Mouse (Mus musculus): ENCODE measurements around the gene Nr1h4. TPM values are rescaled to one million over a fixed set of nuclear protein-coding genes. Genes with fewer than 3 reads are reported as not detected.

The Nr1h4 gene
- polyA plus RNA-seq (2014; fragmentation: Nextera tagmentation; extraction: Ambion mirVana) = not detected in 2 replicates

- Histone ChIP-seq H3K27me3 (ENCODE audit: control insufficient read depth, insufficient read depth, low read length) (no peaks in the 10 kb centered on the region), H3K9ac (ENCODE audit: low read depth, low read length) (no peak within 1 kb of the TSS), H3K4me3 (ENCODE audit: low read depth, low read length) (no peak within 1 kb of the TSS), H3K4me2 (replicated peaks; ENCODE audit: low read depth, low read length) (no peak within 1 kb of the TSS), H3K36me3 (ENCODE audit: control insufficient read depth, insufficient read depth, low read length) (no peaks in the 10 kb centered on the region), H3K27ac (ENCODE audit: low read depth, low read length) (no peak within 1 kb of the TSS), H3K9me3 (ENCODE audit: control insufficient read depth, low read length) (no peaks in the 10 kb centered on the region), H3K4me1 (replicated peaks; ENCODE audit: control insufficient read depth, insufficient read depth, low read length) (no peaks in the 10 kb centered on the region)
- 83% methylated on average over 17 of the region's 17 CpGs for WGBS
- ATAC-seq (ENCODE audit: low FRiP score) (no peak), DNase-seq (ENCODE audit: low spot score) (no peak)
These were observed at the start of gene Nr1h4 for GRCm38 (mm10) chr10:89532929-89533727. Gene Nr1h4, minus strand, starts transcription at chr10:89533585.

GRCm38 (mm10) chr10:89578801-89579200 is 45.4 kb upstream of the Nr1h4 start:
- WGBS = 93% methylated on average over 4 of the region's 4 CpGs
- Histone ChIP-seq H3K4me3 (ENCODE audit: low read depth, low read length) (no peak overlapping the region), H3K9ac (ENCODE audit: low read depth, low read length) (no peak overlapping the region), H3K4me2 (replicated peaks; ENCODE audit: low read depth, low read length) (no peak overlapping the region), H3K27me3 (ENCODE audit: control insufficient read depth, insufficient read depth, low read length) (no peaks in the 10 kb centered on the region), H3K27ac (ENCODE audit: low read depth, low read length) (no peak overlapping the region), H3K4me1 (replicated peaks; ENCODE audit: control insufficient read depth, insufficient read depth, low read length) (no peaks in the 10 kb centered on the region), H3K9me3 (ENCODE audit: control insufficient read depth, low read length) (no peaks in the 10 kb centered on the region), H3K36me3 (ENCODE audit: control insufficient read depth, insufficient read depth, low read length) (no peaks in the 10 kb centered on the region)
- ATAC-seq (ENCODE audit: low FRiP score) (no peak), DNase-seq (ENCODE audit: low spot score) (no peak)

- Histone ChIP-seq H3K9ac (ENCODE audit: low read depth, low read length) (no peak overlapping the region), H3K27me3 (ENCODE audit: control insufficient read depth, insufficient read depth, low read length) (no peaks in the 10 kb centered on the region), H3K4me3 (ENCODE audit: low read depth, low read length) (no peak overlapping the region), H3K27ac (ENCODE audit: low read depth, low read length) (no peak overlapping the region), H3K36me3 (ENCODE audit: control insufficient read depth, insufficient read depth, low read length) (no peaks in the 10 kb centered on the region), H3K4me2 (replicated peaks; ENCODE audit: low read depth, low read length) (no peak overlapping the region), H3K9me3 (ENCODE audit: control insufficient read depth, low read length) (no peaks in the 10 kb centered on the region), H3K4me1 (replicated peaks; ENCODE audit: control insufficient read depth, insufficient read depth, low read length) (no peaks in the 10 kb centered on the region)
- ATAC-seq (ENCODE audit: low FRiP score) (no peak), DNase-seq (ENCODE audit: low spot score) (no peak)
- WGBS = 86% methylated on average over 3 of the region's 3 CpGs
These were observed 44.3 kb upstream of the Nr1h4 start for GRCm38 (mm10) chr10:89577666-89578065.

GRCm38 (mm10) chr10:89573421-89573820 is 40.0 kb upstream of the Nr1h4 start:
- Histone ChIP-seq H3K9ac (ENCODE audit: low read depth, low read length) (no peak overlapping the region), H3K4me2 (replicated peaks; ENCODE audit: low read depth, low read length) (no peak overlapping the region), H3K9me3 (ENCODE audit: control insufficient read depth, low read length) (no peaks in the 10 kb centered on the region), H3K27ac (ENCODE audit: low read depth, low read length) (no peak overlapping the region), H3K36me3 (ENCODE audit: control insufficient read depth, insufficient read depth, low read length) (no peaks in the 10 kb centered on the region), H3K4me3 (ENCODE audit: low read depth, low read length) (no peak overlapping the region), H3K27me3 (ENCODE audit: control insufficient read depth, insufficient read depth, low read length) (no peaks in the 10 kb centered on the region), H3K4me1 (replicated peaks; ENCODE audit: control insufficient read depth, insufficient read depth, low read length) (no peaks in the 10 kb centered on the region)
- ATAC-seq (ENCODE audit: low FRiP score) (no peak), DNase-seq (ENCODE audit: low spot score) (no peak)
- 89% methylated on average over 3 of the region's 3 CpGs for WGBS

- ATAC-seq (ENCODE audit: low FRiP score) = no peak
- DNase-seq (ENCODE audit: low spot score) = no peak
- 90% methylated on average over 6 of the region's 6 CpGs for WGBS
These were observed 39.6 kb upstream of the Nr1h4 start for GRCm38 (mm10) chr10:89572946-89573345.

GRCm38 (mm10) chr10:89567391-89567790 is 34.0 kb upstream of the Nr1h4 start:
- no peak for ATAC-seq (ENCODE audit: low FRiP score)
- no peak for DNase-seq (ENCODE audit: low spot score)
- no peaks in the 10 kb centered on the region for H3K9me3 ChIP-seq (ENCODE audit: control insufficient read depth, low read length)
- no peaks in the 10 kb centered on the region for H3K4me1 ChIP-seq (replicated peaks; ENCODE audit: control insufficient read depth, insufficient read depth, low read length)
- H3K9ac ChIP-seq (ENCODE audit: low read depth, low read length) = no peak overlapping the region
- no peak overlapping the region for H3K27ac ChIP-seq (ENCODE audit: low read depth, low read length)
- no peak overlapping the region for H3K4me3 ChIP-seq (ENCODE audit: low read depth, low read length)
- H3K27me3 ChIP-seq (ENCODE audit: control insufficient read depth, insufficient read depth, low read length) = no peaks in the 10 kb centered on the region
- WGBS = 89% methylated on average over 2 of the region's 2 CpGs
- H3K36me3 ChIP-seq (ENCODE audit: control insufficient read depth, insufficient read depth, low read length) = no peaks in the 10 kb centered on the region
- H3K4me2 ChIP-seq (replicated peaks; ENCODE audit: low read depth, low read length) = no peak overlapping the region

More at GRCm38 (mm10) chr10:89572946-89573345, 39.6 kb upstream of the Nr1h4 start:
- Histone ChIP-seq H3K36me3 (ENCODE audit: control insufficient read depth, insufficient read depth, low read length) (no peaks in the 10 kb centered on the region), H3K4me1 (replicated peaks; ENCODE audit: control insufficient read depth, insufficient read depth, low read length) (no peaks in the 10 kb centered on the region), H3K4me3 (ENCODE audit: low read depth, low read length) (no peak overlapping the region), H3K9ac (ENCODE audit: low read depth, low read length) (no peak overlapping the region), H3K9me3 (ENCODE audit: control insufficient read depth, low read length) (no peaks in the 10 kb centered on the region), H3K27me3 (ENCODE audit: control insufficient read depth, insufficient read depth, low read length) (no peaks in the 10 kb centered on the region), H3K27ac (ENCODE audit: low read depth, low read length) (no peak overlapping the region), H3K4me2 (replicated peaks; ENCODE audit: low read depth, low read length) (no peak overlapping the region)

GRCm38 (mm10) chr10:89565301-89566022 is 32.1 kb upstream of the Nr1h4 start:
- ATAC-seq (ENCODE audit: low FRiP score) (no peak), DNase-seq (ENCODE audit: low spot score) (no peak)
- no peak overlapping the region for H3K4me3 ChIP-seq (ENCODE audit: low read depth, low read length)
- H3K36me3 ChIP-seq (ENCODE audit: control insufficient read depth, insufficient read depth, low read length) = no peaks in the 10 kb centered on the region
- H3K9me3 ChIP-seq (ENCODE audit: control insufficient read depth, low read length) = no peaks in the 10 kb centered on the region
- no peak overlapping the region for H3K9ac ChIP-seq (ENCODE audit: low read depth, low read length)
- no peaks in the 10 kb centered on the region for H3K27me3 ChIP-seq (ENCODE audit: control insufficient read depth, insufficient read depth, low read length)
- 83% methylated on average over 9 of the region's 9 CpGs for WGBS
- no peak overlapping the region for H3K27ac ChIP-seq (ENCODE audit: low read depth, low read length)
- H3K4me1 ChIP-seq (replicated peaks; ENCODE audit: control insufficient read depth, insufficient read depth, low read length) = no peaks in the 10 kb centered on the region
- H3K4me2 ChIP-seq (replicated peaks; ENCODE audit: low read depth, low read length) = no peak overlapping the region

- no peaks in the 10 kb centered on the region for H3K4me1 ChIP-seq (replicated peaks; ENCODE audit: control insufficient read depth, insufficient read depth, low read length)
- 92% methylated on average over 6 of the region's 6 CpGs for WGBS
- H3K27me3 ChIP-seq (ENCODE audit: control insufficient read depth, insufficient read depth, low read length) = no peaks in the 10 kb centered on the region
- DNase-seq (ENCODE audit: low spot score) (no peak), ATAC-seq (ENCODE audit: low FRiP score) (no peak)
- no peak overlapping the region for H3K4me3 ChIP-seq (ENCODE audit: low read depth, low read length)
- no peak overlapping the region for H3K4me2 ChIP-seq (replicated peaks; ENCODE audit: low read depth, low read length)
- H3K27ac ChIP-seq (ENCODE audit: low read depth, low read length) = no peak overlapping the region
- no peaks in the 10 kb centered on the region for H3K36me3 ChIP-seq (ENCODE audit: control insufficient read depth, insufficient read depth, low read length)
- no peak overlapping the region for H3K9ac ChIP-seq (ENCODE audit: low read depth, low read length)
- H3K9me3 ChIP-seq (ENCODE audit: control insufficient read depth, low read length) = no peaks in the 10 kb centered on the region
These were observed 28.7 kb upstream of the Nr1h4 start for GRCm38 (mm10) chr10:89562113-89562512.

GRCm38 (mm10) chr10:89559351-89559750 is 26.0 kb upstream of the Nr1h4 start:
- H3K36me3 ChIP-seq (ENCODE audit: control insufficient read depth, insufficient read depth, low read length) = no peaks in the 10 kb centered on the region
- 81% methylated on average over 3 of the region's 3 CpGs for WGBS
- H3K27me3 ChIP-seq (ENCODE audit: control insufficient read depth, insufficient read depth, low read length) = no peaks in the 10 kb centered on the region
- no peaks in the 10 kb centered on the region for H3K4me1 ChIP-seq (replicated peaks; ENCODE audit: control insufficient read depth, insufficient read depth, low read length)
- ATAC-seq (ENCODE audit: low FRiP score) = no peak
- no peak for DNase-seq (ENCODE audit: low spot score)
- H3K9me3 ChIP-seq (ENCODE audit: control insufficient read depth, low read length) = no peaks in the 10 kb centered on the region
- no peak overlapping the region for H3K9ac ChIP-seq (ENCODE audit: low read depth, low read length)
- no peak overlapping the region for H3K4me3 ChIP-seq (ENCODE audit: low read depth, low read length)
- no peak overlapping the region for H3K27ac ChIP-seq (ENCODE audit: low read depth, low read length)
- H3K4me2 ChIP-seq (replicated peaks; ENCODE audit: low read depth, low read length) = no peak overlapping the region
